Mouse (Mus musculus) lung, adult 2 months (tissue): ENCODE data around the gene Pou5f1.

Experiments
- CTCF ChIP-seq: fragments of 200-500 bp; IDR thresholded peaks from 2 replicates; pipeline ENCODE4 v1.5.1; 2011; ENCODE audit warnings: mild to moderate bottlenecking, low read length, control low read depth; ENCODE audit not compliant: insufficient read depth
- POLR2A ChIP-seq: fragments of 200-500 bp; IDR thresholded peaks from 2 replicates; pipeline ENCODE4 v1.6.1; 2011; ENCODE audit warnings: low read depth, mild to moderate bottlenecking, control low read depth, low read length, borderline replicate concordance; ENCODE audit errors: extremely low read depth

DNA sequence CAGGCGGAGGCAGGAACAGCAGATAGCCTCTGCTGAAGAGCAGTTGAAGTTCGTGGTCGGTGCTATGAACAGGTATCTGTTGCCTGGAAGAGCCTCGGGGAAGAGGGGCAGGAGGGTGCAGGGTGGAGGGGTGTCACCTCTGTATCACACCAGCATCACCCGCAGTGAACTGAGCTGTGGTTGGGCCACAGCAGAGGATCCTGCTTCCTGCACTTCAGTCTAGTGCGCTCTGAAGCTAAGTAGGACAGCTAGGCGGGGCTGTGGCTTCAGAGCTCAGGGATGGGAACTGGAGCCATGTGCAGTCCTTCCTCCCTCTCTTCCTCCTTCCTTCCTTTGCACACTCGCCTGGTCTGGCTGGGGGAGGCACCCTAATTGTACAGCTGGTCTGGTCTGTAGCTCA is 20.8 kb downstream of the Pou5f1 start:
- TF ChIP-seq POLR2A (no peak), CTCF (no peak)
